Mouse (Mus musculus): ENCODE measurements around the gene Crat. TPM values are rescaled to one million over a fixed set of nuclear protein-coding genes. Genes with fewer than 3 reads are reported as not detected.
A peak's percentile ranks its signal among the peaks of the same experiment; 100 is the strongest.

Gene Crat
- 21.4 and 30.6 TPM in 2 replicates for polyA plus RNA-seq (2014; fragmentation: Nextera tagmentation; extraction: Ambion mirVana)

DNA sequence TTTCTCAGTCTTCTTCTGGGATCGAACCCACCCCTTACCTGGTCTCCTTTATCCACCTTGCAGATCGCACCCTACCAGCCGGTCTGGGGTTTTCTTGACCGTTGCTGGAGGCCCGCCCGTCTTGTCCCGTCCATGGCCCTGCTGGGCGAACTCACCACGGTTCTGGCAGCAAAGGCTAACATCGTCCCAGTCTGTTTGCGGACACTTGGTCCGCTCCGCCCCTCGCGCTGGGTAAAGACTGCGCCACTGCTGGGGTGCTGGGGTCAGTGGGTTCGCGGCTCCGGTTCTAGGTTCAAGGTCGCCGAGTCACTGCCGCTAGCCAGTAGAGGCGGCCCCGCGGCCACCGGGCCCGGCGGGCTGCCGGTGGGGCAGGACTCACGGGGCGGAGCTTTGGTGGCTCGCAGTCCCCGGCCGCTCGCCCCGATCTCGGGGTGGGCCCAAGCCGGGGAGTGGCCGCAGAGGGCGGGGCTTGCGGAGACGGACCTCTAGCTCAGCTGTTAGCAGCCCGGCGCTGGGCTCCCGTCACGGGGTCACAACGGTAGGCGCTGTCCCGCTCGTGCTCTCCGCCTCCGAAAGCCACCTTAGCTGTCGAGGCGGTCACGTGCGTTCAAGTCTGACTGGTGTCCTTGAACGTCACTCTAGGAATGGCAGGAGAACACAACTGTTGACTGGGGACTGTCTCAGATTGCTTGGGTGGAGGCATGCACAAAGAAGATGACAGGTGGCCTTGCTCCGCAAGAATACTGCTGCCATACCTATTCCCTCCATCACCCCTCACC, at the start of gene Crat:
Crat (minus strand) TSS at position 657 of the 779 bp plus-strand sequence.
- H3K4me3 ChIP-seq (ENCODE audit: low read length) = peak within 1 kb of the TSS; percentile 64
- no peaks in the 10 kb centered on the region for H3K27me3 ChIP-seq (ENCODE audit: control insufficient read depth, insufficient read depth, low read length)
- H3K4me2 ChIP-seq (replicated peaks; ENCODE audit: low read depth, low read length) = peak within 1 kb of the TSS; percentile 82
- H3K9me3 ChIP-seq (ENCODE audit: control insufficient read depth, low read length) = no peaks in the 10 kb centered on the region
- peaks cover 5% of the 10 kb centered on the region; the same call in 1 of the 2 replicates for H3K36me3 ChIP-seq (ENCODE audit: control insufficient read depth, insufficient read depth, low read length)
- peak within 1 kb of the TSS; percentile 93 for H3K27ac ChIP-seq (ENCODE audit: low read depth, low read length)
- WGBS = under 1% methylated on average over 56 of the region's 58 CpGs
- peak within 1 kb of the TSS; percentile 96 for H3K9ac ChIP-seq (ENCODE audit: low read depth, low read length)
- peak; percentile 91 for ATAC-seq (ENCODE audit: low FRiP score, low TSS enrichment)
- H3K4me1 ChIP-seq (ENCODE audit: control insufficient read depth, insufficient read depth, low read length) = peaks cover 29% of the 10 kb centered on the region

DNA sequence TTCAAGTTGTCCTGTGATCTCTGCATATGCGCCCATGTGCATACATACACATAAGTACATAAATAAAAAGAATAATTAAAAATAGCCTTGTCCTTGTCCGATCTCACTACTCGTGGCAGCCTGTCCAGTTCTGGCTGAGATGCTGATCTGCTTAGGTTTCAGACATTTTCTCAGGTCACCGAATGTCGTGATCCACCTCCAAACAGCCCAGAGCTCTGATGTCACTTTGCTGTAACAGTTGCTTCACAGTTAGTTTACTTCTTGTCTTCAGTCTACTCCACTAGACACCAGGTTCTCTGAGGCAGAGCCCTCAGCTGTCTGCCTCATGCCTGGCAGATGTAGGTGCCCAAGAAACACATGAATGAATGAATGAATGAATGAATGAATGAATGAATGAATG, 48.8 kb upstream of the Crat start:
- H3K9ac ChIP-seq (ENCODE audit: low read depth, low read length) = peak overlapping the region; percentile 18

DNA sequence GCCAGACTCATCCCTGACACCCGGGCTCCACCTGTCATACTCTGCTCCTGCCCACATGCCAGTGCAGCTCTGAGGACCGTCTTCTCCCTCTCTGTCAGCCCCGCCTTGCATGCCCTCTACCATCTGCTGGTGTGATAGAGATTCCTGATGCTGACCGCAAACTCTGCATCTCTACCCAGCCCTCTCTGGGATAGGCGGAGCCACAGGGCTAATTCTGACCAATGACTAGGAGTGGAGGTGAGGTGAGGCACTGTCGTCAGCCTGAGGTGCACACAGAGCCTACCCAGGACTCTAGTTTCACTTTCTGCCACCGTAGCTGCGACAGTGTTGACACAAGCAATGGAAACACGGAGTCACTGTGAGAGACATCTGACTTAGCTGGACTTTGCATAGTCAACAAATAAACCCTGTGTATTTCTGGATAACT, 48.3 kb upstream of the Crat start:
- peak; percentile 90 for ATAC-seq (ENCODE audit: low FRiP score, low TSS enrichment)
- under 1% methylated on average over 9 of the region's 9 CpGs for whole genome bisulfite sequencing
- Histone ChIP-seq H3K9ac (ENCODE audit: low read depth, low read length) (peak overlapping the region; percentile 18), H3K27me3 (ENCODE audit: control insufficient read depth, insufficient read depth, low read length) (no peaks in the 10 kb centered on the region), H3K27ac (ENCODE audit: low read depth, low read length) (peak overlapping the region; percentile 71; the same call in 1 of the 2 replicates), H3K36me3 (ENCODE audit: control insufficient read depth, insufficient read depth, low read length) (no peaks in the 10 kb centered on the region; the same call in 1 of the 2 replicates), H3K4me2 (replicated peaks; ENCODE audit: low read depth, low read length) (peak overlapping the region; percentile 44), H3K9me3 (ENCODE audit: control insufficient read depth, low read length) (no peaks in the 10 kb centered on the region), H3K4me3 (ENCODE audit: low read length) (peak overlapping the region; percentile 24), H3K4me1 (ENCODE audit: control insufficient read depth, insufficient read depth, low read length) (peaks cover 20% of the 10 kb centered on the region)

More for the DNA sequence above, 48.8 kb upstream of the Crat start:
- Histone ChIP-seq H3K4me2 (replicated peaks; ENCODE audit: low read depth, low read length) (peak overlapping the region; percentile 44), H3K9me3 (ENCODE audit: control insufficient read depth, low read length) (no peaks in the 10 kb centered on the region), H3K4me1 (ENCODE audit: control insufficient read depth, insufficient read depth, low read length) (peaks cover 20% of the 10 kb centered on the region), H3K36me3 (ENCODE audit: control insufficient read depth, insufficient read depth, low read length) (no peaks in the 10 kb centered on the region), H3K27me3 (ENCODE audit: control insufficient read depth, insufficient read depth, low read length) (no peaks in the 10 kb centered on the region), H3K27ac (ENCODE audit: low read depth, low read length) (peak overlapping the region; percentile 49; the same call in 1 of the 2 replicates), H3K4me3 (ENCODE audit: low read length) (peak overlapping the region; percentile 24)
- no peak for ATAC-seq (ENCODE audit: low FRiP score, low TSS enrichment)
- 55% methylated on average over 5 of the region's 5 CpGs for WGBS

DNA sequence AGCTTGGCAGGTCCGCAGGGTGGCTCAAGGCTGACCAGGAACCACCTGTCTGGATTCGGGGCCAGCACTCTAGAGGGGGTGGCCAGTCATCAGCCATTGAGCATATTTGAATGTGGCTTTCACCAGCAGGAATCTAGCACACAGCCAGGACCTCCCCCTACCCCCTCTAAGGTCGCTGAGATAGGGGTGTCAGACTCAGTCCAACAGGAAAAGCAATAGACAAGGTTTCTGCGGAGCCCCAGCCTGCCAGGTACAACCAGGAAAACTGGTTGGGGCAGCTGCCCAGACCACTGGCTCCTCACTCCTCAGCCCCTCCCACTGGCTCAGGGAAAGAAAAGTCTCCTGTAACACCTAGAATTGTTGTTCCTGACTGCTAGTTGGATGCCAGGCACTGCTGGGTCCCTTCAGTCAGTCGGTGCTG, 47.7 kb upstream of the Crat start:
- peaks cover 20% of the 10 kb centered on the region for H3K4me1 ChIP-seq (ENCODE audit: control insufficient read depth, insufficient read depth, low read length)
- peak; percentile 39 for ATAC-seq (ENCODE audit: low FRiP score, low TSS enrichment)
- peak overlapping the region; percentile 44 for H3K4me2 ChIP-seq (replicated peaks; ENCODE audit: low read depth, low read length)
- H3K27me3 ChIP-seq (ENCODE audit: control insufficient read depth, insufficient read depth, low read length) = no peaks in the 10 kb centered on the region
- no peaks in the 10 kb centered on the region for H3K9me3 ChIP-seq (ENCODE audit: control insufficient read depth, low read length)
- H3K27ac ChIP-seq (ENCODE audit: low read depth, low read length) = peak overlapping the region; percentile 71
- H3K4me3 ChIP-seq (ENCODE audit: low read length) = peak overlapping the region; percentile 24
- H3K36me3 ChIP-seq (ENCODE audit: control insufficient read depth, insufficient read depth, low read length) = no peaks in the 10 kb centered on the region; the same call in 1 of the 2 replicates
- WGBS = 13% methylated on average over 5 of the region's 5 CpGs
- peak overlapping the region; percentile 18; the same call in 1 of the 2 replicates for H3K9ac ChIP-seq (ENCODE audit: low read depth, low read length)

DNA sequence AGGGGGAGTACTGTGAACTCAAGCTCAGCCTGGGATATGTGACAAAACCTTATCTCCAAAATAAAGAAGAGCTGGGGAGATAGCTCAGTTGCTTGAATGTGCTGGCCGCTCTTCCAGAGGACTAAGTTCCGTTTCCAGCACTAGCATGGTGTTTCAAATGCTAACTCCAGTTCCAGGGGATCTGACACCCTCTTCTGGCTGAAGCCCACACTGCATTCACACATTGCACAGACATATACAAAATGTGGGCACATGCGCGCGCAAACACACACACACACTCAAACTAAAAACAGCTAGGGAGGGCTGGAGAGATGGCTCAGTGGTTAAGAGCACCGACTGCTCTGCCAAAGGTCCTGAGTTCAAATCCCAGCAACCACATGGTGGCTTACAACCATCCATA, 43.6 kb upstream of the Crat start:
- H3K27me3 ChIP-seq (ENCODE audit: control insufficient read depth, insufficient read depth, low read length) = no peaks in the 10 kb centered on the region
- no peak overlapping the region for H3K4me2 ChIP-seq (replicated peaks; ENCODE audit: low read depth, low read length)
- H3K9me3 ChIP-seq (ENCODE audit: control insufficient read depth, low read length) = no peaks in the 10 kb centered on the region
- no peak overlapping the region for H3K9ac ChIP-seq (ENCODE audit: low read depth, low read length)
- ATAC-seq (ENCODE audit: low FRiP score, low TSS enrichment) = no peak
- peaks cover 3% of the 10 kb centered on the region; the same call in 1 of the 2 replicates for H3K36me3 ChIP-seq (ENCODE audit: control insufficient read depth, insufficient read depth, low read length)
- H3K4me3 ChIP-seq (ENCODE audit: low read length) = no peak overlapping the region
- 91% methylated on average over 6 of the region's 6 CpGs for WGBS
- peaks cover 15% of the 10 kb centered on the region for H3K4me1 ChIP-seq (ENCODE audit: control insufficient read depth, insufficient read depth, low read length)
- no peak overlapping the region for H3K27ac ChIP-seq (ENCODE audit: low read depth, low read length)

DNA sequence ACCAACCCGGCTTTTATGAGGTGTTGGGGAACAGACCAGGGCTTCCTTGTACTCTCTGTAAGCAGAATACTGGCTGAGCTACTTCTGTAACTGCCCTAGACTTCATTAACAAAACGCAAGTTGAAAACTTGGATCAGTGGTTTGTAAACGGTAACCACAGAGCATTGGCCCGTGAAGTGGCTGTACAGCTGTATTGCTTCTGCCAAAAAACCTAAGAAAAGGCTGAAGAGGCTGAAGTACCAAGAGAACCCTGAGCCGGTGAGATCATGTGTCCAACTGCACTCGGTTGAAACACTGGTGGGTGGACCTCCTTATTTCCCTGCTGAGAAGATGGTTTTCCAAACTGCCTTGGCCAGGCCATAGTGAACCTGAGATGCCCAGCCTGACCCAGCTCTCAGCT, 42.7 kb upstream of the Crat start:
- Histone ChIP-seq H3K4me2 (replicated peaks; ENCODE audit: low read depth, low read length) (no peak overlapping the region), H3K36me3 (ENCODE audit: control insufficient read depth, insufficient read depth, low read length) (peaks cover 6% of the 10 kb centered on the region; the same call in 1 of the 2 replicates), H3K9me3 (ENCODE audit: control insufficient read depth, low read length) (no peaks in the 10 kb centered on the region), H3K27ac (ENCODE audit: low read depth, low read length) (no peak overlapping the region), H3K4me3 (ENCODE audit: low read length) (no peak overlapping the region), H3K4me1 (ENCODE audit: control insufficient read depth, insufficient read depth, low read length) (peaks cover 7% of the 10 kb centered on the region), H3K9ac (ENCODE audit: low read depth, low read length) (no peak overlapping the region), H3K27me3 (ENCODE audit: control insufficient read depth, insufficient read depth, low read length) (no peaks in the 10 kb centered on the region)
- ATAC-seq (ENCODE audit: low FRiP score, low TSS enrichment) = no peak
- WGBS = 62% methylated on average over 6 of the region's 6 CpGs

DNA sequence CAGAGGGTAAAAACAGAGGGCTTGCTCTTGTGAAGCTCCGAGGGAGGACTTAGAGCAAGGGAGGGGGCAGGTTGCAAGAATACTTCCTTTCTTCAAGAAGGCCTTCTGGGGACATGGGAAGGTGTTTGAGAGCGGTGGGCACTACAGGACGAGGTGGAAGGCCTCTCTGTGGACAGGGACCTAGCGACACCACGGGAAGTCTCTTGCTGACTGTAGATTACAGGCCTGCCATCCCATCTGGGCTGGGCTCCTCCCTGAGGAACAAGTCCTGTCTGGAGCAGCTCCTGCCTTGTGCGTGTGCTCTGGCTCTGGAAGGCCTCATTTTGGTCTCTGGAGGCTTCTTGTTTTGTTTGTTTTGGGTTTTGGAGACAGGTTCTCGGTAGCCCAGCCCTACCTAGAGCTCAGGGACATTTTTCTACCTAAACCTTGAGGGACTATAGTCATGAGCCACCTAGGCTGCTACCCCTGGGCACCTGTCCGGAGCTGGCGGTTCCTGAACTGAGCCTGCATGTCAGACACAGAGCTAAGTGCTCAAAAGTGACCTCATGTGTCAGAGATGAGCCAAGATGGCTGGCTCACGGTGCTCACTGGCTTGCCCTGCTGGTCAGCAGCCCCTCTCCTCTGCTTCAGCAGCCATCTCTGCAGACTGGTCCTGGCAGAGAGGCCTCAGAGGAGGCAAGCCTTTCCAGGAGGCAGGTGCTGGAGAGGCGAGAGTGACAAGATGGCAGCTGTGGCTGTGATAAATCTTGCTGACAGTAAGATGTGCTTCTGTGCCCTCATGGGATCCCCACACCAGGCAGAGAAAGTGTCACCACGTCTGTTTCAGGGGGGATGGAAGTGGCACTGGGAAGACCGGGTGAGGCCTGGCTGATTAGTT, 40.7 kb upstream of the Crat start:
- no peaks in the 10 kb centered on the region for H3K9me3 ChIP-seq (ENCODE audit: control insufficient read depth, low read length)
- H3K36me3 ChIP-seq (ENCODE audit: control insufficient read depth, insufficient read depth, low read length) = peaks cover 6% of the 10 kb centered on the region; the same call in 1 of the 2 replicates
- H3K4me3 ChIP-seq (ENCODE audit: low read length) = no peak overlapping the region
- H3K4me2 ChIP-seq (replicated peaks; ENCODE audit: low read depth, low read length) = no peak overlapping the region
- WGBS = 74% methylated on average over 13 of the region's 13 CpGs
- H3K4me1 ChIP-seq (ENCODE audit: control insufficient read depth, insufficient read depth, low read length) = peaks cover 3% of the 10 kb centered on the region; the same call in 1 of the 2 replicates
- ATAC-seq (ENCODE audit: low FRiP score, low TSS enrichment) = no peak
- no peaks in the 10 kb centered on the region for H3K27me3 ChIP-seq (ENCODE audit: control insufficient read depth, insufficient read depth, low read length)
- H3K9ac ChIP-seq (ENCODE audit: low read depth, low read length) = no peak overlapping the region
- no peak overlapping the region for H3K27ac ChIP-seq (ENCODE audit: low read depth, low read length)

DNA sequence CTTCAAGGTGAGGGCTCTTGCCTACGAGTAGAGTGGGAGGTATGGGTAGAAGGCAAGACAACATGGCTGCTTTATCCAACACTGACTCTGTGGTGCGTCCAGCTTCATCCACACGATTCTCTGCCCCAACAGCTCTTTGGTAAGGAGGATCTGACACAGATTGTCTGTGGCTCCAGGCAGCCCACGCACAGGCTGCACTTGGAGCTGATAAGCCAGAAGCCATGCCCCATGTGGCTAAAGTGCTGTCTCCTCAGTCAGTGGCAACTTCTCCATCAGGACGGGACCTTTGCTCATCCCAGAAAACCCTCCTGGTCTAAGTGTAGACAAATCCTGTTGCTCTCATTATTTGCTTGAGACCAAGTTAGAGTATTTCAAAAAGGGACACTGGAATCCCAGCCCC, 39.0 kb upstream of the Crat start:
- 83% methylated on average over 5 of the region's 5 CpGs for WGBS
- peaks cover 6% of the 10 kb centered on the region; the same call in 1 of the 2 replicates for H3K9me3 ChIP-seq (ENCODE audit: control insufficient read depth, low read length)
- no peak overlapping the region for H3K4me2 ChIP-seq (replicated peaks; ENCODE audit: low read depth, low read length)
- H3K4me1 ChIP-seq (ENCODE audit: control insufficient read depth, insufficient read depth, low read length) = peaks cover 3% of the 10 kb centered on the region; the same call in 1 of the 2 replicates
- H3K27me3 ChIP-seq (ENCODE audit: control insufficient read depth, insufficient read depth, low read length) = no peaks in the 10 kb centered on the region
- no peak for ATAC-seq (ENCODE audit: low FRiP score, low TSS enrichment)
- H3K4me3 ChIP-seq (ENCODE audit: low read length) = no peak overlapping the region
- no peak overlapping the region for H3K27ac ChIP-seq (ENCODE audit: low read depth, low read length)
- H3K9ac ChIP-seq (ENCODE audit: low read depth, low read length) = no peak overlapping the region
- peaks cover 17% of the 10 kb centered on the region for H3K36me3 ChIP-seq (ENCODE audit: control insufficient read depth, insufficient read depth, low read length)

Data from kidney, embryonic 14.5 days (tissue).